Mouse (Mus musculus) adrenal gland, adult (tissue): Measurements from ENCODE around the gene Tmem135.

Experiments used
- DNase-seq, 2 experiments: peaks; one replicate each; pipeline ENCODE4 v3.0.0; 2022 to 2023; ENCODE audit warnings: low spot score in 1 of 2; ENCODE audit not compliant: inconsistent age in 2 of 2

Tmem135 gene

DNA sequence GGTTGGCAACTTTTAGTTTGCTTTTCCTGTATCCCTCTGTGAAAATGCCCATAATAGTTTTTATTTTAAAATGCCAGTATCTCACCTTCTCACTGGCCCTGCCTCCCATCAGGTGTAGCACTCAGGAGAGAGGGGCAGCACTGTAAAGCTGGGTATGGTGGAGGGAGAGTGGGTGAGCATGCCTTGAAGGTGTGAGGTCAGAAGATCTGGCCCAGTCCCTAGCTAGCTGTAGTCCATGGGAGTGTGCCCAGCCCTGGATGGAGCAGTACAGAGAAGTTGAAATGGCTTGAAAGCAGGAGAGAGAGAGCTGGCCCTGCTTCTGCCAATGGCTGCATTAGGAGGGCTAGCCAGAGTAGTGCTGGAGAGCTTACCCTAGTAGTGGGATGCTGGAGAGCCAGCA is 202.1 kb downstream of the Tmem135 start:
- DNase-seq: no peak

GRCm38 (mm10) chr7:89198499-89198898 is 205.5 kb downstream of the Tmem135 start:
- no peak for DNase-seq

DNA sequence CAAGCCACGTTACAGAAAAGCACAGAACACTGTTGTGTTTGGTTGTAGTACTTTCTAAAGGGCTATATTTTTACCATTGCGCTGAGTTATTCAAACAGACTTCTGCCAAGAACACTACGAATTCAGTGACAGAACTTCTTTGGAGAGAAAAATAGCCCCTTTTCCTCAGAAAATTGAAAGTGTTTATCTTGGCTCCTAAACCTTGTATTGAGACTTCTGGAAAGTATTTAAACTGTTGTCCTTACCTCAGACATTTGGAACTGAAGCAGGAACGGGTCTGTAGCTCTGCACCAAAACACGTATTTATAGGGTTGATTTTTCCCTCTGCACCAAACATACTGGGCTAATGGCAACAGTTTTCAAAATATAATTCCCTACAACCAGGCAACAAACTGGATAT is 210.6 kb downstream of the Tmem135 start:
- DNase-seq: no peak

DNA sequence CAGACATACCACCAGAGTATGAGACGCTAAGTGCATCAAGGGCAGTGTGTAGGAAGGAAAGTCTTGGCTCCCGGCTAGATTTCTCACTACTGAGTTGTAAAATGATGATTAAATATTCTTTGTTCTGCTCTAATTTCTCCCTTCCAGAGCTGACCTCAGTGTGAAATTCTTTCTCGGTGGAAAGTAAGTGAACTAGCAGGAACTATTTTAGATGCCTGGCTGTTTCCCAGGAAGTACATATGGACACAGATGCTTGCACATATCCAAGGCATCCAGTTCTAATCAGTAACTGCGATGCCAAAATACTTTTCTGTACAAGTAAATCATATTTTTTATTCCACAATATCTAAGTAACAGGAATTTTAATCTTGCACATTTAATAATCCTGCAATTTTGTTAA is 220.1 kb downstream of the Tmem135 start:
- DNase-seq: no peak

DNA sequence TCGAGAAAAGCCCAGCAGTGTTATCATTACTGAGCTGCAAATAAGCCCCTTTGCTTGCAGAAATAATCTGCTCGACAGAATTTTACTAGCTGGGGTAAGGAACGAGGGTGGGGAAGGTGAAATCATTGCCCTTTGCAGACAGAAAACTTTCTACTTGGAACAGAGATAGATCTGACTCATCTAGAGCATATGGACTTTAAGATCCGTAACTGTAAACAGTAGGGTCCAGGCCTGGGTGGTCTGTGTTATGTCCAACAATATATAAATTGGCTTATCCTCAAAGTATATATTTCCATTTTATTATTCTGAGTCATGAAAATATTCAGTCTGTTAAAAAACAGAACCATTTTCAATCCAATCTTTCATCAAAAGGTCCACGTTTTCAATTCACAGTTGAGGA is 221.1 kb downstream of the Tmem135 start:
- peak in 1 of 2 experiments; percentile 13 for DNase-seq

GRCm38 (mm10) chr7:89181285-89181684 is 222.7 kb downstream of the Tmem135 start:
- DNase-seq: no peak

DNA sequence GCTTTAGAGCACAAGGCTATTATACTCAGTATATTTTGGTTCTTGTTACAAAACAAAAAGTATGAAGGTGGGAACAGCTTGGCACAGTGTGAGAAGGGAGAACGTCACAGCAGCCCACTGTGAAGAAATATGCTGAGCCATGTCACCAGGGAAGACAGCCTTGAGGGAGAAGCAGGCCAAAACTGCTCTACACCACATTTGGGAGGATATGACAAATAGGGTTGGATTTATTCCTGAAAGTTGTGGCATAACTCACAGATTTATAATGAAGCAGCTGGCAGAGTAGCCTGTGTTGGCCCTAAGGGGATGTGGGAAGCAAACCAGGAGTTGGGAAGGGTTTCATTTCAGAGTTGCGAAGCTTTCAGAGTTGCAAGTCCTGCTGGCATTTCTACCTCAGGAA is 225.4 kb downstream of the Tmem135 start:
- DNase-seq: peak in 1 of 2 experiments; percentile 75

DNA sequence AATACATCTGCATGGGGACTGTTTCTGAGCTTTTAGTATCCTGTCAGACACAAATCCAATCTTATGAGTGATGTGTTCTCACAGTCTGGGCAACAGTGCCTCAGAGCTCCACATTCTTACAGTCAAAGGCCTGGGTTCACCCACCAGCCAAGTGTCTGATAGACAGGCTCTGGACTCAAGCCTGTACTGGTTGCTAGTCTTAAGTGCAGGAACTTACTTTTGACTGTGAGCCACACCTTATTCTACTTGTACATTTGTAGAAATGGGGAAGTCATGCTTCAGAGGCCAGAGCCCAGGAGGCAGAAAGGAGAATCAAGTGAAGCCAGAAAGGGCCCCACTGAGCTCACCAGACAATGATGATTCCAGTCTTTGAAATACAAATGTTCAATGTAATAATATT is 226.1 kb downstream of the Tmem135 start:
- DNase-seq: peak in 1 of 2 experiments; percentile 23

- peak in 1 of 2 experiments; percentile 24 for DNase-seq
These were observed 229.6 kb downstream of the Tmem135 start for GRCm38 (mm10) chr7:89174430-89174829.

GRCm38 (mm10) chr7:89173018-89173417 is 231.0 kb downstream of the Tmem135 start:
- DNase-seq: peak in 1 of 2 experiments; percentile 15

DNA sequence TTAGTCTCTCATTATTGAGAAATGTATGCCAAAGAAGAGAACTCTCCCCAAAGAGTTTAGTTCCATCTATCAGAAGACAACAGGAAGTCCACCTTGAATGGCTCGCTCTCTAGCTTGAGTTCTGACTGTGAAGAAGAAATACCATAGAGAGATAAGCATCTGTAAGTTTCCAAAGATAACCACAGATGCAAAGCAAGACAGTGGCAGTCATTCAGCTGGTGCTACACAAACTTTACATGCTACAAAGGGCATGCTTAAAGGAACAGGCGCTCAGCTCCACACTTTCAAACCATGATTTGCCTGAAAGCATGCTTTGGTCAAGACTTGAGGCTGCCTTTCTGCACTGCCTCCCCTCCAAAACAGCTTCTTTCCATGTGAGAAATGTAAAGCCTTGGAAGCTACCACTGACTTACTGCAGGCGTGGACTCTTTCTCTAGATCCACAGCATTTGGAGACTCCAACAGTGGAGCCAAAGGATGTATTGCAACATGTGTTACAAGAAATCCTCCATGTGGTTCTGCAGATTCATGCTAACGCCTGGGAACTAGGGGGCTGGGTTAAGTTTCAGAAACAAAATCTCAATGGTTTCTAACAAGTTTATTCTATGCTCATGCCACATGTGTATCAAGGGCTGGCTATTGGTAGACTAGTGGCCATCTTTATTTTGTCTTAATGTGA is 232.1 kb downstream of the Tmem135 start:
- DNase-seq: peak in 1 of 2 experiments; percentile 17

DNA sequence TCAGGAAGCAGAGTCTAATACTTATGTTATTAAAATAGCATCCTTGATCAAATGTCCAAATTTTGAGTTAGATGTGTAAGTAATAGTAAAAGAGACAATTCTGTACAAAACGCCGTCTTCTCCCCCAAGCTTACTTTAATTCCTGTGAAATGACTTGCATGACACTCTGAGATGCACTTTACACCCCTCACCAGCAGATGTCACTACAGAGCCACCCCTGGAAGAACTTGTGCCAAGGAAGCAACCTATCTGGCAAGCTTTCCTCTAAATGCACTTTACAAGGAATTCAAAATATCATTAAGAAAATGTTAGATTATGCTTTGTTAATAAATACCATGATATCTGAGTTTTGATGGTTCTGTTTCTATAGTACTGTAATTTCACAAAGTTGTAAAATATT is 235.4 kb downstream of the Tmem135 start:
- peak; percentile 71 to 92 for DNase-seq

- DNase-seq: no peak
These were observed 238.5 kb downstream of the Tmem135 start for GRCm38 (mm10) chr7:89165528-89165927.

DNA sequence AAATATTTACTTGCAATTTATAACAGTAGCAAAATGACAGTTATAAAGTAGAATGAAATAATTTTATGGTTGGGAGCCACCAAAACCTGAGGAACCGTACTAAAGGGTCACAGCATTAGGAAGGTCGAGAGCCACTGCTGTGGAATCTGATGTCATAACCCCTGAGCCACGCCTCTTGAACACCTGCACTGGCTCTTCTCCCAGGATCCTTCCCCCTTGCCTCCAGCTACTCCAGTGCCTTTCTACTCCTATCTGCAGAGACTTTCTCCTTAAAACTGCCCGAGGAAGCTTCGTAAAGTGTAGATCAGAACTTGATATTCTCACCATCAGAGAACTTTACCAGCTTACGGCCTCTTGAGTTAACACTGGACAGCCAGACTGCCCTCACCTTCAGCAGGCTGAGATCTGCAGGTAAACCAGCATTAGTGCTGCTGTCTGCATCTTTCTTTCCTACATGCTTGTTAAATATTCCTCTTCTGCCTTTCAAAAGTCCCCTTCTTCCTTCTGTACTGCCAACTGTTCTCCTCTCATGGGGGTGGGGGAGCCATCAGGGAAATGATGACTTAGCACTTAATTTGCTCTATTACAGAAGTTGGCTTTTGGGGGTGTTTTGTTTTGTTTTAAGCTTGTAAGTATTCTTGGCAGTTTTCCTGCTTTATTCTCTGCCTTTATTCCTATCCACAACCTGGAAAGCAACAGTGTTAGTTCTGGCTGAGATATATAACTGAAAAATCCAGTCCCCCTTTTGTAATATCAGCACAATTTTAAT is 242.2 kb downstream of the Tmem135 start:
- no peak for DNase-seq

GRCm38 (mm10) chr7:89157356-89157755 is 246.7 kb downstream of the Tmem135 start:
- no peak for DNase-seq

GRCm38 (mm10) chr7:89156629-89157028 is 247.4 kb downstream of the Tmem135 start:
- no peak for DNase-seq

- DNase-seq: no peak
These were observed 248.3 kb downstream of the Tmem135 start for GRCm38 (mm10) chr7:89155741-89156140.

- no peak for DNase-seq
These were observed 248.8 kb downstream of the Tmem135 start for GRCm38 (mm10) chr7:89155223-89155622.

DNA sequence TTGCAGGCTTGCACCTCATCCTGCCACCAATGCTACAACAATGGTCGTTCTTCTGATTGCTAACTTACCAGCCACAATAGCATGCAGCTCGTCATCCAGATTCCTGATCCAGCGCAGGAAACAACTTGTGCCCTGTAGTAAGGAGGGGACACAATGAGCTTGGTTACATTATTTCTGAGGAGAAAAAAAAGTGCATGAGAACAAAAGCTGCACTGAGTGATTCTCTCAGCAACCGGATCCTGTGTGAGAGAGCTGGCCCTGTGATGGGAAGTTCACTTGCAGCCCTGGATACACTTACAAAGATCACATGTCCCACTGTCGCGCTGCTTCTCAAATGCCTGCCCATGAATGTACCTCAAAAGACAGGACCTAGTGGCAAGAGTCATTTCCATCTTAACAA is 252.7 kb downstream of the Tmem135 start:
- no peak for DNase-seq

- DNase-seq: no peak
These were observed 263.3 kb downstream of the Tmem135 start for GRCm38 (mm10) chr7:89140640-89141300.

DNA sequence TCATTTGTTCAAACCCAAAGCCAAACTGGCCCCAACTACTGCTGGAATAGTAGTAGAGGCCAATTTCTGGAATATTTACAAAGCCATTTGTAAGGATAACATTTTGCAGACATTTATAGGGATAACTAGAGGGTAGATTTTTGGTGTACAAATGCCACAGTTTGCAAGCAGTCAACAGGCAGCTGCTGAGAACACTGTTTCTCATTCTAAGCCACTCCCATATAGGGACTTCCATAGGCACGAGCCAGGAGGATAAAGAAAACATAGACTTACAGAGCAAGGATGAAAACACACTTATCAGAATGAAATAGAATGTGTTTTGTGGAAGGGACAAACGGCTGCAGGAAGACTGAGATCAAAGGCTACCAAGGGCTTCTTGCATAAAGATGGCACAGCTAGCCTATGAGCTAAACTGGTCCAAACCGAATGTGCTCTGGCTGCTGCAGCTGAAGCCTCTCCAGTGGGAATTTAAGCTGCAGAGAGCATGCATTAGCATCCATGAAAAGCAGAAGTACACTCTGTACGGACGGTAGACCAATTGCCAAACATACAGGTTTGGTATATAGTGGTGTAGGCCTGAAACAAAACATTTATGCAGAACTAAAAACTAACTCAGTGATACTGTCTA is 269.0 kb downstream of the Tmem135 start:
- no peak for DNase-seq
